In the genomic region with DNA sequence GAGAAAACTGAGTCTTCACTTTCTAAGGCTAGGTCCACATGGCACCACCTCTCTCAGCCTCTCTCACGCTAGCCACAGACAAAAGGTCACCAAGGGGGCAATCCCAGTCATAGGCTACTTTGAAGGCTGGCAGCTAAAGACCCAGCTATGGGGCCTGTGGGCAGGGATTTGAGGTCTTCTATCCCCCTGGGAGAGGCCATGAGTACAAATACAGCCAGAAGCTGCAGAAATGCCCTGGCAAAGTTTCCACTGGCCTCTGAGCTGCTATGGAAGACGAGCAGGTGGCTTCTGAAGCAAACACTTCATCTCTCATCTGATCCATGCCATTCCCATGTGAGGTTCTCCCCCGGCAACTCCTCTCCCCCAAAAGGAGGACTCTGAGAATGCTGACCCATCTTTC, we compare ENCODE assay signal across 23 mouse cellular contexts. TPM values are rescaled to one million over a fixed set of nuclear protein-coding genes. Genes with fewer than 3 reads are reported as not detected.
"Had no signal": no experiment of that assay in that cellular context is flagged by ENCODE, and none has a peak within 500 bp of the region (broad histone marks: within the 10 kb centered on the region; RNA-seq: fewer than 3 reads in every experiment).

No protein-coding gene starts in this region.

- ATAC-seq: intestine, embryonic 15.5 days; midbrain, embryonic 15.5 days had no signal

- H3K4me3 ChIP-seq: intestine, embryonic 15.5 days; left cerebral cortex, adult 2 months; liver, embryonic 13.5 days; midbrain, embryonic 12.5 days; midbrain, embryonic 15.5 days; neural tube, embryonic 12.5 days; neural tube, embryonic 15.5 days had no signal

- H3K9ac ChIP-seq: intestine, embryonic 15.5 days; liver, embryonic 13.5 days; midbrain, embryonic 12.5 days; midbrain, embryonic 15.5 days; neural tube, embryonic 12.5 days; neural tube, embryonic 15.5 days had no signal

- H3K36me3 ChIP-seq: intestine, embryonic 15.5 days; liver, embryonic 13.5 days; midbrain, embryonic 12.5 days; midbrain, embryonic 15.5 days; neural tube, embryonic 12.5 days; neural tube, embryonic 15.5 days had no signal

- H3K4me1 ChIP-seq: intestine, embryonic 15.5 days; midbrain, embryonic 12.5 days; midbrain, embryonic 15.5 days; neural tube, embryonic 12.5 days; neural tube, embryonic 15.5 days had no signal

- H3K9me3 ChIP-seq: liver, embryonic 13.5 days; midbrain, embryonic 12.5 days; midbrain, embryonic 15.5 days; neural tube, embryonic 12.5 days; neural tube, embryonic 15.5 days had no signal

- H3K27me3 ChIP-seq: intestine, embryonic 15.5 days; liver, embryonic 13.5 days; midbrain, embryonic 12.5 days; midbrain, embryonic 15.5 days; neural tube, embryonic 12.5 days; neural tube, embryonic 15.5 days had no signal

- DNase-seq: kidney, adult 18-20 months; kidney, adult 9 months; kidney, postnatal 14 days; kidney, postnatal 4 days; layer of hippocampus, adult 9-11 months; layer of hippocampus, postnatal 36 days; liver, embryonic 13.5 days; right cerebral cortex, adult 18-20 months; right cerebral cortex, postnatal 14 days; right cerebral cortex, postnatal 4 days; thymus, adult 18-20 months; thymus, postnatal 36 days had no signal

- H3K27ac ChIP-seq: intestine, embryonic 15.5 days; left cerebral cortex, adult 2 months; liver, embryonic 13.5 days; midbrain, embryonic 12.5 days; midbrain, embryonic 15.5 days; neural tube, embryonic 12.5 days; neural tube, embryonic 15.5 days had no signal

- H3K4me2 ChIP-seq: intestine, embryonic 15.5 days; liver, embryonic 13.5 days; midbrain, embryonic 12.5 days; midbrain, embryonic 15.5 days; neural tube, embryonic 12.5 days; neural tube, embryonic 15.5 days had no signal

RNA-seq across cellular contexts. Expression of gene Tmprss13, which starts 38.8 kb away (rescaled TPM):
- total RNA-seq: layer of hippocampus, adult 18-20 months; layer of hippocampus, postnatal 36 days; left cerebral cortex, adult 2 months; left cerebral cortex, postnatal 10 days; left cerebral cortex, postnatal 36 days; liver, adult 2 months had no signal
- polyA plus RNA-seq: liver, adult 2 months; liver, embryonic 13.5 days; liver, embryonic 16.5 days; midbrain, embryonic 15.5 days had no signal
